Mouse (Mus musculus) megakaryocyte, adult 5-6 weeks (primary cell): ENCODE measurements around the gene Ttll3. TPM values are rescaled to one million over a fixed set of nuclear protein-coding genes. Genes with fewer than 3 reads are reported as not detected.

Experiments
- ATAC-seq: 2 replicates; pipeline ENCODE4 v1.8.0; 2016; ENCODE audit warnings: mild to moderate bottlenecking, inconsistent platforms; ENCODE audit not compliant: poor library complexity, severe bottlenecking
- total RNA-seq, 2 experiments: library from RNA; stranded (forward) in 1 of 2; stranded (reverse) in 1 of 2; fragments of 153-499, 151-499 nt in 1 of 2; fragments of 221-1000, 200-1000 nt in 1 of 2; gene quantifications; 2 replicates each; pipeline versions ENCODE4 v1.2.3 to v1.2.4; 2015 to 2017

Ttll3 gene
- total RNA-seq (2015), result 6.2 and 7.2 TPM in 2 replicates
- total RNA-seq (2017), result 7.7 and 9.9 TPM in 2 replicates

DNA sequence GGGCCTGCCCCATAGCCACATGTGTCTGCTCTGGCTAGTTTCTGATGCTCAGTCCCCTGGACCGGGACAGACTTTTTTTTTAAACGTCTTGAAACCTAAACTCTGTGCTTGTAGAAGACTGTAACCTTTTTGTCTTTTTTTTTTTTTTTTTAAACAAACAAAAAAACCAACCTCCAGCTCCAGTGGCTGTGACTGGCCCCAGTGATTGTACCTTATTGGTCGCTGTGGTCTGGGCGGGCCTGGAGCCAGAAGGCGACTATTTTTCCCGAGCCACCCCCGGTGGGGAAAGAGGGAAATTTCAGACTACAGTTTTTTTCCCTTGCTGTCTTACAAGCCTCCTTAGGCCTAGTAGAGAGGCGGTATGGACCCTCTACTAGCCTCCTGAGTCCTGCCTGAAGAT is at the start of gene Ttll3:
Gene Ttll3 (plus strand): TSS at position 301 of the 400 bp plus-strand sequence.
- ATAC-seq, result no peak

DNA sequence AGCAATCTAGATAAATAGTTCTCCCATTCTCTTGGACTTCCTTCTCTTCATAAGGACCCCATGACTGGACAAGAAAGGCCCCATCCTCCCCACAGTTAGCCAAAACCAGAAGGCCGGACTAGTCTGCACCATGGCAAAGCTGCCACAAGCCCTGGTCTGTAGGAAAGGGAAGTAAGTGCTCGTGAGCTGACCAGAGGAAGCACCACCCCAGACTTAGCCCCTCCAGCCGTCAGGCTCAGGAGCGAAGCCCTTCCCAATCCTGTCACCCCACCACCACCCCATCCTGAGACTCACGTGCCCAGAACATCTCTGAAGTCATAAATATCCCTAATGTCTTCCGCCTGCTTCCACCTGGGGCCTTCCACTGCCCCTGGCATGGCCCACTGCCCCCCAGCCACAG is 47.5 kb upstream of the Ttll3 start:
- ATAC-seq, result peak; percentile 70

DNA sequence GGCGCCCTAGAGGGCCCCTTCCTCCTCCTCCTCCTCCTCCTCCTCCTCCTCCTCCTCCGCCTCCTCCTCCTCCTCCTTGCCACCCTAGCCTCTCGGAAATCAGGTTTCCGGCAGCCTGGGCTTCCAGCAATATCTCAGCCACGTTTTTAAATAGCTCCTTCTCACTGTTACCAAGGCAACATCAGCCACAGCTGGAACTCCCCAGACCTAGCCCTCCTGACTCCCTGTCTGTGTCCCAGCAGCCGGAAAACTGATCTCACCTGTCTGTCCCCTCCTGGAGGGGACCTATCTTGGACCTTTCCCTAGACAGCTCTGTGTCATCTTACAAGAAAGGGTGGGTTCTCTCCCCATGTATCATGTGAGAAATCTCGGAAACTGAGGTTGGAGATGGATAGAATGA is 46.8 kb upstream of the Ttll3 start:
- no peak for ATAC-seq

DNA sequence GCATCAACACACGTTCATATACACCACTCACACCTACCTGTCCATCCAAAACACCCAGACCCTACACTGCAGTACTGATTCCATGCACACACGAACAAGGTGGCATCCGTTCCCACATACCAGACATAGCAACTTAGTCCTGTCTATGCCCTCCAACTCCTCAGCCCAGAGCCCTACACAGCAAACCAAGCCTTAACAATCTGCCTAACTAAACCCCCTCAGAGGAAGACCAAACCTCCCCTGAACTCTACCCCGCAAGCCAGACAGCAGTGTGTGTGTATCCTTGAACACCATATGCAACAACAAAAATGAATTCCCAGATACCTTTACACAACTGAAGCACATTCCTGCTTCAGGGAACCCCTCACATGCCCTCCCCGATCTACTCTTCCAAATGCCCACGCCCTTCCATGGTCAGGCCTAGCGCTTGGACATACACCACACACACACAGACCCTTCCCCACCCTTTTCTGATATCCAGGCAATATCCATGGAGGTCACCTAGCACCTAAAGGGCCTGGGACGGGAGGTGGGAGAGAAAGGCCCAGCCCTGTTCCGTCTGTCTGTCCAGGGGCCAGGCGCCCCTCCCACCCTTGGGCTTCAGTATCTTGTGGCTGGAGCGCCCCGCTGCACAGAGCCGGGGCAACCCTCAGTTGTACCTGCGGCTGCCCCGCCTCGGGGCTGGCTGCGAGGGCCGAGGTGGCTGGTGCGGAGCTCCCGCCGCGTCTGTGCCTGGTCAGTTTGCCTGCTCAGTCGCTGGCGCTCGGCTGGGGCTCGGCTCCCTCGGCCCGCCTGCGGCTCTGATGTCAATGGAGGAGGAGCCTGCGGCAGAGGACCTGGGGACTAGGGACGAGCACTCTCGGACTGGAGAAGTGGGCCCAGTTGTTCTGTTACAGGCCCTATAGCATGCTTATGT is 45.6 kb upstream of the Ttll3 start, which contains the start of gene Camk1:
Gene Camk1 (minus strand): TSS at position 808 of the 916 bp plus-strand sequence.
- peak; percentile 95 for ATAC-seq

DNA sequence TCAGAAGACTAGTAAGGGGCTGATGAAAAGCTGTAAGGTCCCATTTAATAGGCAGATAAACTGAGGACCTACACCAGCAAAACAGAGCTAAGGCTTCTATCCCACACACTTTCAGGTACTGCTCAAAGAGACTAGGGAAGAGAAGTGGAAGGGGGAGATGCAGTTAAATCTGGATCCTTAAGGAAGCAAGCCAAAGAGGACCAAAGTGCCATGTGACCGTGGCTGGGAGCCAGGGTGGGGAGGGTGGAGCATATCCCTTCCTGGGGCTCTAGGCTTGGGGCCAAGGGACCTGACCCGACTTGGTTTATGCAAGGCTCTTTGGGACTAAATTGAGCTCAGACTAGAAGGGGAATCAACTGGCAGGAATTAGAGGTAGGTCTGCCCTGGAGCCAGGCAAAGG is 44.7 kb upstream of the Ttll3 start:
- no peak for ATAC-seq

DNA sequence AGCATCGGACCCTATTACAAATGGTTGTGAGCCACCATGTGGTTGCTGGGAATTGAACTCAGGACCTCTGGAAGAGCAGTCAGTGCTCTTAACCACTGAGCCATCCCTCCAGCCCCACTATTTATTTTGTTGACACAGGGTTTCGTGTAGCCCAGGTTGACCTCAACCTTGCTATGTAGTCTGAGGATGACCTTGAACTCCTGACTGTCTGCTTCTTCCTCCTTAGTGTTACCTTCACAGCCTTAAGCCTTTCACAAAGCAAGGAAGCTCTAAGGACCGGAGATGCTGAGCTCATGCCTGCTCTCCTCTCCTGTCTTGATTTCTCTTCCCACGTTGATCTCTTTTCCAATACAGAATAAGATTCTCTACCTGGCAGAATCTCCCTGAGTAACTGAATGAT is 42.2 kb upstream of the Ttll3 start:
- ATAC-seq, result no peak

DNA sequence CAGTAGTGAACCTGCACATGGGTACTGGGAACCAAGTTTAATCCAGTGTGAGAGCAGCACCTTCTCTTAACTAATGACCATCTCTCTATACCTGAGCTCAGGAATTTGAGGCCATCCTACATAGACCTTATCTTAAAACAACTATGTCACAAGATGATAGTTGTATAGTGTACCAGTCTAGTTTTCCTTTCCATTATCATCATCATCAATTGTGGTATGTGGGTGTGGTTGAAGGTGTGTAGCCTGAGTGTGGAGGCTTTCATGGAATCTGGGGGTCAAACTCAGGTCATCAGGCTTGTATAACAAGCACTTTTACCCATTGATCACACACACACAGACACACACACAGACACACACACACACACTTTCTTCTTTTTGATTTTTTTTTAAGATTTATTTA is 38.5 kb upstream of the Ttll3 start:
- ATAC-seq, result no peak

DNA sequence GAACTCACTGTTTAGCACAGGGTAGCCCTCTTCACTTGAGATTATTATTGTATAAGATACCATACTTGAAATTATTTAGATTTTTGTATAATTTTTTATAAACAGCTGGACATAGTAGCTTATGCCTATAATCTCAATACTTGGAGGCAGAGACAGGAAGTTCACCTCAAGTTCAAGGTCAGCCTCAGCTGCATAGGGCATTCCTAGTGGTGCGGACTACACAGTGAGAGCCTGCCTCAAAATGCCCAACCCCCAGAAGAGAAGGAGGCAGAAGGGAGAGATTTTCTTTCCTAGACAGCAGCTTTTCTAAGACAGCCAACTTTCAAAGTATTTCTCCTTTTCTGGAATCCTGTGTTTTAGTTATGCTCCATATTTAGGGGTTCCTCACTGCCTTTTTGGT is 37.9 kb upstream of the Ttll3 start:
- ATAC-seq, result peak; percentile 7; the same call in 1 of the 2 replicates

DNA sequence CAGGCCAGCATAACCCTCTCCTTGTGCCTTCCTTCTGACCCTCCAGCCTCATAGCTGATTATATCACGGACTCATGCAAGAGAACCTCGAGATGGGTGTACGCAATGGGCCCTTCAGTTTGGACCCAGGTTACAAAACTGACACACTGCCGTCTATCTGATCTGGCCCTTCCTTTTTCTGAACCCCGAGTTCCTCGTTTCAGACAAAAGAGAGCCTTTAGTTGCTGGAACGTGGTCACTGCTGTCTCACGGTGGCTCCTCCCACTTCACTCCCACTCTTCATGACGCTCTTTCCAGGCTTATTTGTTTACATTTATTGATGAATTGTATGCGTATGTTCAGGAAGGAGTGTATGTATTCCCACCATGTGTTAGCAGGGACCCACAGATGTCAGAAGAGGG is 37.4 kb upstream of the Ttll3 start:
- peak; percentile 96 for ATAC-seq

DNA sequence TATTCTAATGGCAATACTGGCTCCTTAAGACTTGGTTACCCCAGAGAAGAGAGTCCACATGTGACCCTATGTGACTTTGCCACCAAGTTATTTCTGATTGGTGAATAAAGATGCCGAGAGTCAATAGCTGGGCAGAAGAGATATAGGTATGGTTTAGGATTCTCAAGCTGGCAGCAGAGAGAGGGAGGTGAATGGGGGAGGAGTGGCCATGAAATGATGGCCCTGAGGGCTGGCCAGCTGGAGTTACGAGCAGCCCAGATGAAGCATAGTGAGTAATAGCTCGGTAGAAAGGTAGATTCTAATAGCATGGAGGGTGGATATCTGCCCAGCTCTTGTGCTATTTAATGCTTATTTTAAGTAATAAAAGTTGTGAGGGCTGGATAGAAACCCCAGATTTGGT is 36.2 kb upstream of the Ttll3 start:
- no peak for ATAC-seq

DNA sequence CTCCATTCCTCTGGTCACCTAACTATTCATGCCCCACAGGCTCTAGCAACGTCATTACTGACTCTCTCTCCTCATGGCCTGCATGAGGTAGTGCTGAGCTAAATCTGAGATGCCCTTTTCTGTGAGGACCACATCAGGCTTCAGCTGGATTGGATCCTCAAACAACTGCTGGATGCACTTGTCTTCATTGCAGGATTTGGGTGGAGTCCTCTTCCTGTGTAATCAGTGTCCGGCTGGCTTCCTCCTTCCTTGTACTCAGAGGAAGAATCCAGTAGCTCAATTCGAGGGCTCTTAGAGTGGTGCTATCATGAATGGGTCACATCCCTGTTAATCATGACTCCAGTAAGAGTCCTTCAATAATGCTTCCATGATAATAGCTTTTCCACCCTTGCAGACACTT is 35.4 kb upstream of the Ttll3 start:
- ATAC-seq, result no peak

DNA sequence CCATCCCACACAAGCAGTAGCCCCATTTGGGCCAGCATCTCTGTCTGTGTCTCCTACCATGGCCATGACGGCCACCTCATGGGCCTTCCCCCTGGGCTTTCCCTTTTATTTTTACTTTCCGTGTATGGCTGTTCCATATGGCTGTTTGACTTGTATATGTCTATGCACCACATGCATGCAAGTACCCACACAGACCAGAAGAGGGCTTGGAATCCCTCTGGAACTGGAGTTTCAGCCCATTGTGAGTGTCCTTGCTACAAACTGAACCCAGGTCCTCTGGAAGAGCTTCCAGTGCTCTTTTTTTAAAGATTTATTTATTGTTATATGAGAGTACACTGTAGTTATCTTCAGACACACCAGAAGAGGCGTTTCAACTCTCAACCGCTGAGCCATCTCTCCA is 27.6 kb upstream of the Ttll3 start:
- no peak for ATAC-seq

DNA sequence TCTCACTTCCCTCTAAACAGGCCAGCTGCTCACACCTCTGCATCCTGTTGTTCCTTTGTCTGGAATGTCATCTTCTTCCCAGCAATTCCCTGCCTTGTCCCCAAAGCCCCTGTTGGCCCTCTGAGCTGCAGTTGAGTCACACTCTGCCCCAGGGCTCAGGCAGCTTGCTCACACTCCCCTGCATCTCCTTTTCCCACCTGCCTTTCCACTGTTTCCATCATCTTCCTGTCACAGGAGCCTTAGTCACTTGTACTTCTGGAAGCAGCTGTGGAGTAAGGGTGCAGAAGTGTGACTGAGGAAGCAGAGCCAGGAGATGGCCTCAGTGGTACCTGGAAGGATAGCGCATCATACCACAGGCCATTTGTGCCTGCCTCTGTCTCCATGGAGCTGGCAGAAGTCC is 26.8 kb upstream of the Ttll3 start:
- no peak for ATAC-seq

DNA sequence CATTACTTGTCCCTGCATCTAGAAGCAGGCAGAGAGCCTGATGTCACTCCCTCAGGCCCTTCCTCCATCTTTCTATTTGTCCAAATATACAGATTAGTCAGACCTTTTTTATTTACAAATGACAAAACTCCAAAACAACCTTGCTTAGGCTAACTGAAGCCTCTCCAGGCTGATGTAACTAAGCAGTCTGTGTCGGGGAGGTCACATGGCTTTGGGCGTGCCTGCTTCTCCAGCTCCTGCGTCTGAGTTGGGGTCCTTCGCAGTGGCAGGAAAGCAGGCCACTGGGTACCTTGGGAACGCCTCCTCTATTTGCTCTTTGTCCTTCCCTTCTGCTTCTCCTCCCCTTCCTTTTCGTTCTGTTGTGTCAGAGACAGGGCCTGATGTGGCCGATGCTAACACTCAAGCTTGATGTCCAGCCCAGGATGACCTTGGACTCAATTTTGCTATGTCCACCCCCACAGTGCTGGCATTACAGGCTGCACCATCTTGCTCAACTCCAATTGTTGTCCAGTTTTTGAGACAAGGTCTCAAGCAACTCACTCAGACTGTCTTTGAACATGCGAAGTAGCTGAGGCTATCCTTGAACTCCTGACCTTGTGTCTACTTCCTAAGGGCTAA is 24.4 kb upstream of the Ttll3 start:
- no peak for ATAC-seq

DNA sequence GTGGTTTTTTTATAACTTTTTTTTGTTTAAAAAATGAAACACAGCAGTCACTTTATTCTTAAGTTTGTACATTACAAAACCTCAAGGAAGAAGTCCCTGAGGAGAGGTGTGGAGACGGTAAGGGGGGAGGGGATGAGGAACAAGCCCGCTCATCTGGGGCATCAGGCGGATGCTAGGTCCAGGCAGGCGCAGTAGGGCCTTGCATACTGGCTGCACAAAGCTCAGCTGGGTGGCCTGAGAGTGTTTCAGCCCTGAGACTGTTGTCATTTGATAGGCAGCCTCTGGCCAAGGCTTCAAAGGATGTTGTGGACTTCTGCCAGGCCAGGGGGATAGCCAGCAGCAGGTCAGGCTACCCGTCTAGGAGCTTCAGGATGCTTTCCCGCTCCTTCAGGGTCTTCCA is 22.4 kb upstream of the Ttll3 start:
- no peak for ATAC-seq

DNA sequence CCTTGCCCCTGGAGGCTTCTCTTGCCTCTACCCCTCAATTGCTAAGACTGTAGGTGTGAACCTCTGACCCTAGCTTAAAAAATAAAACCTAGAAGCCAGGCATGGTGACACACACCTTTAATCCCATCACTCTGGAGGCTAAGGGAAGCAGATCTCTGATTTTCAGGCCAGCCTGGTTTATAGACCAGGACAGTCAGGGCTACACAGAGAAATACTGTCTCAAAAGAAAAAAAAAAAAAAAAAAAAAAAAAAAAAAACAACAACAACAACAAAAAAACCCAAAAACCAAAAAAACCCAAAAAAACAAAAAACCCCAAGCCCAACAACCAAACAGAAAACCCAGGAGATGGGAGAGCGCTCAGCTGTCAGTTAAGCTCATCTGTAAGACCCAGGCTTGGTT is 21.5 kb upstream of the Ttll3 start:
- ATAC-seq, result no peak

DNA sequence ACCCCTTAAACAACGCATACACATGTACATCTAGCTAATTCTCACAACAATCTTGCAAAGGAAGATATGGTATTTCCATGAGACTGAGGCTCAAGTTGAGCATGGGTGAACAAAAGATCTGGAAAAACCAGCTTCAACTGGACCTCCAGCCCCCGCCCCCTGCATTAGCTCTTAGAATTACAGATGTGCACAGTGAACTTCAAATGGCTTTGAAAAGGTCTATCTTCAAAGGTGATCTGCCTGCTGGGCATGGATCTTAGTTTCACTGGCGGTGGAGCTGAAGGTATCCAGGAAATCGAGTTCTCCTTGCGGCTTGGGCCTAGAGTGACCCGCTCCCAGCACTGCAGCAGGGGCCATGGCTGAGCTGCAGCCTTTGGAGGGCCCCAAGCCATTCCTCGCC is 20.9 kb upstream of the Ttll3 start:
- ATAC-seq, result no peak

DNA sequence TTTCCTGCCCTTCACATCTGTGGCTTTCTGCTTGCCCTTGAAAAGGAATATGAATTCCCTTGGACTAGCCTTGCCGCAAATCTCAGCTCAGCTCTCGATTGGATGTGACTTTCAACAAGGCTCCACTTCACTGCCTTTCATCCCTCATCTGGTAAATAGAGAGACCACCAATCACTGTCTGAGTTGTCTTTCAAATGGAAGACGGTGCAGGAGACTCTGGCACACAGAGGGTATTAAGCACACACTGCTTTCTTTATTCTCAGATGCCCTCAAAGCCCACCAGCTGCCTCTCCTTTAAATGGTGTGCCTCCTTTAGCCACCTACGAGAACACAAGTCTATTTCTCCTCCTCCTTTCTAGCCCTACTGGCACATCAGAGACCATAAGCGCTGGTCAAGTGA is 20.5 kb upstream of the Ttll3 start:
- no peak for ATAC-seq

DNA sequence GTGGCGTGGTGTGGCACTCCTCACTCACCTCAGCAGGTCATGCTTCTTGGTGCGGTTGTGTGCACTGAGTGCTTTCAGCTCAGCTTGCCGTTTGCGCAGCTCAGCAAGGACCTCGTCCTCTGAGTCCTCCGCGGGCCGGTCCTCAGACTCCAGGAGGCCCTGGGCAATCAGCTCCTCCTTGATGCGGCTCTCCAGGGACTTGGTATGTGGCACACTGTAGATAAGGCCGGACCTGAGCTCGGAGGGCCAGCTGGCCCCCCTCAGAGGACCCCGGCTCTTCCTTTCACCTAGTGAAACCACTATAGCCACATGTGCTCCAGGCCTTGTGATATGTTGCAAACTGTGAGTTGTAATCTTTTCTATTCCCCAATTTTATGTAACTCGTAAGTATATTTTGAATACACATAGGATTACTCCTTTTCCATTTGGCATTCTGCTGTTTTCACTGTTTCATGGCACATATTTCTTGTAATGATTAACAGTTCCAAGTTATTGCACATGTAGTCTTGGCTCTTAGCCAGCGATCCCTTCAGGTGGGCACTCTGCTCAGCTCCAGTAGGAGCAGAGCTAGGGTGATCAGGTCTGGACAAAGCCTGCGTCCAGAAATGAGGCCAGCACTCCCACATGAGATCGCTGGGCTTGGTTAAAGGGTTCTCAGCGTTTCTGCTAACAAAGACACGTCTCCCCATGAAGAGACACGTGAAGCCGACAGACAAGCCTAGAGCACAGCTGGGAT is 18.7 kb upstream of the Ttll3 start:
- no peak for ATAC-seq

DNA sequence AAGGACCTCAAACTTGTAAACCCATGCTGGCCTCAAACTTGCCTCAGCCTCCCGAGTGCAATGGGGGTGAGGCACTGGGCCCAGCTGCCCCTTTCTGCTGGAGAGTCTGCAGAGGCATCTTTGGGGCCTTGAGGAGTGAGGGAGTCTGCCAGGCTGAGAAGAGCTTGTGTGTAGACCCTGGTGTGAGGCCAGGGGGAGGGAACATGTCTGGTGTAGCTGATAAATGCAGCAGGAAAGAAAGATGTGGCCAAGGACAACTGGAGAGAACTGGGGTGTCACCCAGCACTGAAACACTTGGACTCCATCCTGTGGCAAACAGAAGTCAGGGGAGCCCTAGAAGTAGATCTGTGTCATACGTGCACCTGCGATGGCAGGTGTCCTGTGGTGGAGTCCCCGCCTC is 15.6 kb upstream of the Ttll3 start:
- no peak for ATAC-seq

DNA sequence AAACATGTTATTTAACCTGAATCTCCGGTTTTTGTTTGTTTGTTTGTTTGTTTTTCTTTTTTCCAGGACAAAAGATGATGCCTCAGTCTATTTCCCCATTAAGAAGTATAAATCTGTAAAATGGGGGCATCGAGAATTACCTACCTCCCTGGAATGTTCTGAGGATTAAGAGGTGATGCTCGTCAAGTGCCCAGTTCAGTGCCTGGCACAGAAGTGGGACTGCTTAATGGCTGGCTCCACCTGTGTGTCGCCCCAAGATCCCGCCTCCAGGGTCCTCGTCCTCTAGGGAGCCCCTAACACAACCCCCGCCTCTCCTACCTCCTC is 11.9 kb upstream of the Ttll3 start:
- no peak for ATAC-seq
